Mouse (Mus musculus) stomach, embryonic 15.5 days (tissue): ENCODE measurements around the gene Gm49661. TPM values are rescaled to one million over a fixed set of nuclear protein-coding genes. Genes with fewer than 3 reads are reported as not detected.

Source experiments
- ATAC-seq: fragments of 200-750 bp; cut with Nextera tagmentation; 2 replicates; pipeline ENCODE4 v1.8.0; 2017; ENCODE audit warnings: low read depth, moderate number of reproducible peaks, moderate TSS enrichment; ENCODE audit not compliant: insufficient read depth, low FRiP score
- H3K27ac ChIP-seq: fragments of 300-500 bp; sonication (generic); 2 replicates; pipeline ENCODE4 v1.5.1; 2015; ENCODE audit warnings: mild to moderate bottlenecking, inconsistent platforms
- H3K27me3 ChIP-seq: fragments of 300-500 bp; sonication (generic); replicated peaks from 2 replicates; pipeline ENCODE4 v1.6.1; 2015; ENCODE audit warnings: inconsistent platforms
- H3K36me3 ChIP-seq: fragments of 300-500 bp; sonication (generic); 2 replicates; pipeline ENCODE4 v1.6.1; 2015; ENCODE audit warnings: inconsistent platforms
- H3K4me1 ChIP-seq: fragments of 300-500 bp; sonication (generic); 2 replicates; pipeline ENCODE4 v1.6.1; 2015; ENCODE audit warnings: inconsistent platforms
- H3K4me2 ChIP-seq: fragments of 300-500 bp; sonication (generic); 2 replicates; pipeline ENCODE4 v1.6.1; 2015; ENCODE audit warnings: mild to moderate bottlenecking, inconsistent platforms
- H3K4me3 ChIP-seq: fragments of 300-500 bp; sonication (generic); replicated peaks from 2 replicates; pipeline ENCODE4 v1.5.1; 2015; ENCODE audit warnings: inconsistent platforms
- H3K9ac ChIP-seq: fragments of 300-500 bp; sonication (generic); 2 replicates; pipeline ENCODE4 v1.6.1; 2015; ENCODE audit warnings: inconsistent platforms
- H3K9me3 ChIP-seq: fragments of 300-500 bp; sonication (generic); 2 replicates; pipeline ENCODE4 v1.6.1; 2016; ENCODE audit warnings: inconsistent platforms
- WGBS: fragments of 180-500 bp; shearing (Covaris S2); methylation state at CpG from one replicate; pipeline ENCODE4 v1.1.7; 2015; 5-methylcytosine and 5-hydroxymethylcytosine counted together
- polyA plus RNA-seq: library from polyadenylated mRNA; unstranded; fragments of >200 nt; fragmentation: Nextera tagmentation; extraction: Ambion mirVana; gene quantifications from 2 replicates; pipeline ENCODE4 v1.2.1, GENCODE M21; 2015

Gm49661 gene
- polyA plus RNA-seq, 1 experiment from 2014 or later = not detected

DNA sequence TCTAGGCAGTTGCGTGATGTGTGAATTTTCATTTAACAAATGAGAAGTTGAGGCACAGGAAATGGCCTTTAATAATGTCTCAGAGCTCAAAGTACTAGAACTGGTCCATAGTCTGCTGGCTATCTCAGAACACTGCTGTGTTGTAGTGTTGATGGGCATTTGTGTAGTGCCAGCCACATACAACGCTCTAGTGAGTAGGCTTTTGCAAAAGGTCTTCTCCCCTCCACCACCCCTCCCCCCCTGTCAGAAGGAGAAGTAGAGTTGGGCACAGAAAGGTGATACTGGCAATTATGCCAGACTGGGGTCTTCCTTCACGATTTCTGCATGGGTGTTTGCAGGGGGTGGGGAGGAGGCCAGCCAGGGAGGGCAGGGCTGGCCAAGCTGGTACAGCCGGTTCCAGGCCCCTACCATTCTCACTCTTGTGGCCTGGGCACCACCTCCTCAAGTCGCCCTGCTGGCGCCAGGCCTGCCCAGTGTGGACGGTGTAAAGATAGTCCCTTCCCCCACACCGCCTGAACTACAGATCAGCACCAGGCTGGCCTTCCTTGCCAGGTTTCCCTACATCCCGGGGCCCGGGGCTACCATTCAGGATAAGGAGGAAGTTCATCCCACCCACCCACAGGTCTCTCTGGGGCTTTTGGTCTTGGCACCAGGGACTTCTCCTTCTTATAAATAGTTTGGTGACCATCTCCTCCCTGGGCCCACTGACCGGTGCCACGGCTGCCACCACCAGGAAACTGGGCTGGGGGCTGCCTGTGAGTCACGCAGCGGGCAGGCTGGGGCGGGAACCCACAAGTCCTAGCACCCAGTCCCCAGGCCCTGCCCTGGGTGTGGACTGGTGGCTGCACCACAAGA is 12.6 kb upstream of the Gm49661 start:
- H3K9ac ChIP-seq = no peak overlapping the region
- no peaks in the 10 kb centered on the region for H3K36me3 ChIP-seq
- no peak overlapping the region for H3K4me3 ChIP-seq
- H3K4me1 ChIP-seq = peaks cover 75% of the 10 kb centered on the region
- no peaks in the 10 kb centered on the region for H3K9me3 ChIP-seq
- WGBS = 73% methylated on average over 15 of the region's 15 CpGs
- peak overlapping the region; percentile 23; the same call in 1 of the 2 replicates for H3K4me2 ChIP-seq
- peak overlapping the region; percentile 95 for H3K27ac ChIP-seq
- H3K27me3 ChIP-seq = no peaks in the 10 kb centered on the region
- no peak for ATAC-seq

DNA sequence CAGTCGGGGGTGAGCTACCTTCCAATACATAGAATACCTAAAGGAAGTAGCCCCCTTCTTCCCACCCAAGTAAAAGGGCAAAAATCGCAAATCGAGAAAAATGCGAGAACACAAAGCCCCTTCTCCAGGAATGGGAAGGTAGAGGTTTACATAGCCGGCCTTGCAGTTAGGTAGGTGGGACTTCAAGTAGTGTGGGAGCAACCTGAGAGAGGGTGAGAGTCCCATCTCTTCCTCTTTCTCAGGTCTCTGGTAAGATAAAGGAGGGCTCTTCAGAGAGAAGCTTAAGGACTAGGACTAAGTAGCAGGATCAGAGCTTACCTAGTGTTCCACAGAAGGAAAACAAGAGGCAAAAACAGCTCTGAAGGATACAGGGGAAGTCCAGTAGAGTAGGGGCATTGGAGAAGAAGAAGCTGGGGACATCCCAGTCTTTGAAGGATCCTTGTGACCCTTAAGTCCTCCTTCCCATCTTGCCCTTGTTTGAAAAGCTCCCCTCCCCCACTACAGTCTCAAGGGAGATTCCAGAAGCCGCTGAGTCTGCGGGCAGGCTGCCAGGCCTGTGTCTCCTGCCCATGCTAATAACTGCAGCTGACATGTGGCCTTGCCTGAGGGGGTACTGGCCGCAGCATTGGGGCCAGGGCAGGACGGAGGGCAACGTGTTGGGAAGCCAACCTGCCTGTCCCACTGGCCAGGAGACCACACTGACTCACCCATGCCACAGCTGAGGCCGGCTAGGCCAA is 11.6 kb upstream of the Gm49661 start:
- peaks cover 76% of the 10 kb centered on the region for H3K4me1 ChIP-seq
- H3K9ac ChIP-seq = no peak overlapping the region; the same call in 1 of the 2 replicates
- 31% methylated on average over 11 of the region's 11 CpGs for WGBS

DNA sequence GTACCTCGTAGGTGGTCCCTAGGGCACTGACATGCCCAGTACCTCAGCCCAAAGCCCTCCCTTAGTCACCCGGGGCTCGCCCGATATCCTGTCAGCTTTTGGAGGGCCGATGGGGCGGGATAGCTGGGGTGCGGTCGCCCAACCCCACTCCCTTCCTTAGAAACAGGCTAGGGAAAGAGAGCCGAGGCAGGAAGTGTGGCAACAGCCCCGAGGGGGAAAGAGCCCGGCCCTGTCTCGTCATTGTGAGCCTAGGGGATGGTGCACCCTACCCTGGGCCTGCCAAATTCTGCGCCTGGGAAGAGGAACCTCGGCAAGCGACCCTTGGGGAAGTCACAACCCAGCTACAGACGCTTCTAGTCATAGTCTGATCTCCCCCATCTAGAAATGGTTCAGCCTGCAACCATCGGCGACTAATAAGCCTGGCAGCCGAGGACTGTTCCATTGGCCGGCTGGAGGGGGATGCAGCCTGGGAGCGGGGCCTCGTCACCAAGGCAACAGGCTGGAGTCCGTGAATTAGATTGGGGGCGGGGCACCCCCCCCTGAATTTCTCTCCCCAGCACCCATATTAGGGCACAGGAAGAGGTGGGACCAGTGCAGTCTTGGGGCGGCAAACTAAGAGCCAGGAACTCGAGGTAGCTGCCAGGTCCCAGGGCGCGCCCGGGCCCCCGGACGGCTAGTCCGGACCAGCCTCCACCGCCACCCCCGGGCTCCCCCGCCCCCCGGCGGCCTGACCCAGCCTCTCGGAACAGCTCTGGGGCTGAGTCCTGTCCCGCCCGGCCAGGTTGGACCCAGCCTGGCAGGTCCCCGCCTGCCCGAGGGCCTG is 10.6 kb upstream of the Gm49661 start:
- H3K9ac ChIP-seq = peak overlapping the region; percentile 22; the same call in 1 of the 2 replicates
- peaks cover 69% of the 10 kb centered on the region for H3K4me1 ChIP-seq
- H3K4me3 ChIP-seq = peak overlapping the region; percentile 67
- no peaks in the 10 kb centered on the region for H3K27me3 ChIP-seq
- 5% methylated on average over 42 of the region's 42 CpGs for WGBS
- H3K36me3 ChIP-seq = no peaks in the 10 kb centered on the region
- peak; percentile 43 for ATAC-seq
- no peaks in the 10 kb centered on the region for H3K9me3 ChIP-seq
- H3K4me2 ChIP-seq = peak overlapping the region; percentile 99
- H3K27ac ChIP-seq = peak overlapping the region; percentile 95

More for the DNA sequence above, 11.6 kb upstream of the Gm49661 start:
- Histone ChIP-seq H3K27me3 (no peaks in the 10 kb centered on the region), H3K4me2 (peak overlapping the region; percentile 99), H3K9me3 (no peaks in the 10 kb centered on the region), H3K4me3 (0 out of 2 replicates have a peak overlapping the region, but pooled peaks have one; percentile 67), H3K27ac (peak overlapping the region; percentile 95), H3K36me3 (no peaks in the 10 kb centered on the region)
- ATAC-seq = no peak

DNA sequence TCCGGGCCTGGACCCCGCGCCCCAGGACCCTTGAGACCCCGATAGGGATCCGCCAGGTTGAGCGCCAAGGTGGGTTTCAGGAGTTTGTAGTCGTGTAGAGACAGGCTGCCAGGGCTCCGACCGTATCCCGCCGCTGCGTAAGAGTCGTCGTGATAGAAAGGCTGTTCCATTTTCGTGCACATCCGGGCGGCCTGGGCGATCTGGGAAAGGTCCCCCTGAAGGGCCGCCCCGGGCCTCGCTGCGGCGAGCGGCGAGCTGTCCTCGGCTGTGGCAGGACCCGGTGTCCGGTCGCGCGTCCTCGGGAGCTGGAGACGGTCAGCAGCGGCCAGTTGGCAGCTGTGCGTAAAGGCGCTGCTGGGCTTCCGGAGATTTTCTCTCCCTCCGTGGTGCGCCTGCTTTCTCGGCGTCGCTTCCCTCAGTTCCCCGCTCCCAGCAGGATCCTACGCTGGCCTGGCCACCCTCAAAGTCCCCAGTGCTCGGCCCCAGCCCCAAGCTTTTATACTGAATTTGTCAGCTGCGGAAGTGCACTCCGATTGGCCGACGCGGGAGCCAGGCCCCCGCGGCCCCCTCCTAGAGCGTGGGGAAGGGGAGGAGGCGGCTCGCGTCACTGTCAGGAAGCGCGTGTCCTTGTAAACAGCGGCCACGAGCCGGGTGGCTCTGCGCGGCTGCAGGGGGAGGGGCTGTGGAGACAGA is 9.2 kb upstream of the Gm49661 start, which contains the start of gene Junb:
TSS of gene Junb (minus strand) at position 471 of the 693 bp plus-strand sequence.
- Histone ChIP-seq H3K4me3 (peak within 1 kb of the TSS; percentile 67), H3K9me3 (no peaks in the 10 kb centered on the region), H3K9ac (peak within 1 kb of the TSS; percentile 82), H3K4me2 (peak within 1 kb of the TSS; percentile 99), H3K27ac (peak within 1 kb of the TSS; percentile 95), H3K36me3 (no peaks in the 10 kb centered on the region), H3K27me3 (no peaks in the 10 kb centered on the region), H3K4me1 (peaks cover 67% of the 10 kb centered on the region)
- WGBS = under 1% methylated on average over 63 of the region's 63 CpGs
- peak; percentile 50 for ATAC-seq

DNA sequence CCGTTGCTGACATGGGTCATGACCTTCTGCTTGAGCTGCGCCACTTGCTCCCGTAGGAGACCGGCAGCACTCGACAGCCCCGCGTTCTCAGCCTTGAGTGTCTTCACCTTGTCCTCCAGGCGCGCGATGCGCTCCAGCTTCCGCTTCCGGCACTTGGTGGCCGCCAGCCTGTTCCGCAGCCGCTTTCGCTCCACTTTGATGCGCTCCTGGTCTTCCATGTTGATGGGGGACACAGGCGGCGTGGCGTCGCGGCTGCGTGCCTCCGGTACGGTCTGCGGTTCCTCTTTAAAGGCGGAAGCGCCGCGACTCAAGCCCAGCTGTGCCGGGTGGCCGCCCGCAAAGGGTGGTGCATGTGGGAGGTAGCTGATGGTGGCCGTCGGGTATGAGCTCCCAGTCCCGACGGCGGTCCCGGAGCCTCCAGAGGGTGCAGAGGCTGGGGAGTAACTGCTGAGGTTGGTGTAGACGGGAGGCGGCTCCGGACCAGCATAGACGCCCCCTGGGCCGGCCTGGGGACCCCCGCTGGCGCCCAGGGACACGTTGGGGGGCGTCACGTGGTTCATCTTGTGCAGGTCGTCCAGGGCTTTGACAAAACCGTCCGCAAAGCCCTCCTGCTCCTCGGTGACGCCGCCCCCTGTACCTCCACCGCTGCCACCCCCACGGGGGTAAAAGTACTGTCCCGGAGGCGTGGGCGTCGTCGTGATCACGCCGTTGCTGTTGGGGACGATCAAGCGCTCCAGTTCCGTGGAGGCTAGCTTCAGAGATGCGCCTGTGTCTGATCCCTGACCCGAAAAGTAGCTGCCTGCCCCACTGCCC is 8.4 kb upstream of the Gm49661 start:
- Histone ChIP-seq H3K27me3 (no peaks in the 10 kb centered on the region), H3K4me1 (peaks cover 66% of the 10 kb centered on the region), H3K9me3 (no peaks in the 10 kb centered on the region), H3K4me3 (peak overlapping the region; percentile 67), H3K4me2 (peak overlapping the region; percentile 99), H3K36me3 (no peaks in the 10 kb centered on the region), H3K9ac (peak overlapping the region; percentile 82), H3K27ac (peak overlapping the region; percentile 95)
- under 1% methylated on average over 70 of the region's 70 CpGs for WGBS
- no peak for ATAC-seq

DNA sequence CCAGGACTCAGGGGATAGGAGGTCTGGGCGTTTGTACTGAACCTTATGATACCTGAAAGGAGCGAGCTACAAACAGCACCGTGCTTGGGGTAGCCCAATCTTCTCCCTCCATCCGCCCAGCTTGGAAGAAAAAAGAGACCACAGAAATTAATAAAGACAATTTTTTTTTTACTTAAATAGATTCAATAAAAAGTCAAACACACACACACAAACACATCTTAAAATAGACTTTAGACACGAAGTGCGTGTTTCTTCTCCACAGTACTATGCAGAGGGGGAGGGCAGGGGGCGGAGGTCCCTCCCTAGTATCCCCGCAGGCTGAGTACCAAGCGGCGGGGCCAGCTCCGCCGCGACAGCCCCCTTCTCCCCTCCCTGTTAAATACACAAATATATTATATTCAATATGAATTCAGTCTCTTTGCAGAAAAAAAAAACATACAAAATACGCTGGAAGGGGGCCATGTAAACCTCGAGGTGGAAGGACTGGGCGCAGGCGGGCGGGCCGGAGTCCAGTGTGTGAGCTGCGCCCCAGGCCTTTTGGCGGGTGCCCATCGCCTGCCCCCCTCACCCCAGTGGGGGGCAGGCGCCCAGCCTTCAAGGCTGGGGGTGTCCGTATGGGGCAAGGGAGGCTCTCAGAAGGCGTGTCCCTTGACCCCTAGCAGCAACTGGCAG is 7.7 kb upstream of the Gm49661 start:
- H3K4me3 ChIP-seq = peak overlapping the region; percentile 67
- H3K9me3 ChIP-seq = no peaks in the 10 kb centered on the region
- H3K9ac ChIP-seq = peak overlapping the region; percentile 82
- peak overlapping the region; percentile 95 for H3K27ac ChIP-seq
- ATAC-seq = no peak
- no peaks in the 10 kb centered on the region for H3K27me3 ChIP-seq
- peaks cover 2% of the 10 kb centered on the region; the same call in 1 of the 2 replicates for H3K36me3 ChIP-seq
- WGBS = 2% methylated on average over 25 of the region's 25 CpGs
- H3K4me2 ChIP-seq = peak overlapping the region; percentile 99
- H3K4me1 ChIP-seq = peaks cover 59% of the 10 kb centered on the region

DNA sequence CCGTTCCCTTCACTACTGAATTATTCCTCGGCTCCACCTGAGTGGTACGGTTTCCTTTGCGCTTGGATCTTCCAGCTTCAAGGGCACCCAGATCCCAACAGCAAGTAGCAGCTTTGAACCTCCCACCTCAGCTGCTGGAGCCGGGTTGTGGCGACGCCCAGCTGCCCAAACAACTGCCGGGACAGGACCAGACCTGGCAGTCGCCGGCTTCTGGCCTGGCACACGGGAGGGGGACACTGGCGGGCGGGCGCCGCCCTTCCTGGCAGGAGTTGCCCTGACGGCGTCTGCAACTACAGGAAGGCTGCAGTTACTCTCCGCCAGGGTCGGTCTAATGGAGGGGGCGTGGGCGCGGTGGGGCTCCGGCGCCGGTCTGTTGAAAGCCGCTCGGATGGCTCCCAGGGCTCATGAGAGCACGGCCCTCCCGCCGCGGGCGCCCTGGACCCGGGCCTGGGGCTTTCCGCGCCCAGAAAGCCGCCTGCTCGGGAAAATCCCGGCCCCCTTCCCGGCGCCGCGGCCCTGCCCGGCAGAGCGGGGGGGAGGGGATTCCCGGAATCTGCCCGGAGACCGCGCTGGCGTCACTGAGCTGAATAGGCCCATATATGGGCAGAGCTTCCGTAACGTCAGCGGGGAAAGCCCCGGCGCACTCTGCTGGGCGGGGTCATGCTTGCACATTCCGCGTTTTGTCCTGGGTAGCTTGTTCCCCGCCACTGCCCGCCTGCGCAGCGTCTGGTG is 7.0 kb upstream of the Gm49661 start:
- peak; percentile 75 for ATAC-seq
- peaks cover 8% of the 10 kb centered on the region for H3K36me3 ChIP-seq
- H3K4me2 ChIP-seq = peak overlapping the region; percentile 99
- H3K27me3 ChIP-seq = no peaks in the 10 kb centered on the region
- peak overlapping the region; percentile 82; the same call in 1 of the 2 replicates for H3K9ac ChIP-seq
- peak overlapping the region; percentile 67 for H3K4me3 ChIP-seq
- H3K9me3 ChIP-seq = no peaks in the 10 kb centered on the region
- under 1% methylated on average over 59 of the region's 61 CpGs for WGBS
- H3K4me1 ChIP-seq = peaks cover 51% of the 10 kb centered on the region
- H3K27ac ChIP-seq = peak overlapping the region; percentile 95

DNA sequence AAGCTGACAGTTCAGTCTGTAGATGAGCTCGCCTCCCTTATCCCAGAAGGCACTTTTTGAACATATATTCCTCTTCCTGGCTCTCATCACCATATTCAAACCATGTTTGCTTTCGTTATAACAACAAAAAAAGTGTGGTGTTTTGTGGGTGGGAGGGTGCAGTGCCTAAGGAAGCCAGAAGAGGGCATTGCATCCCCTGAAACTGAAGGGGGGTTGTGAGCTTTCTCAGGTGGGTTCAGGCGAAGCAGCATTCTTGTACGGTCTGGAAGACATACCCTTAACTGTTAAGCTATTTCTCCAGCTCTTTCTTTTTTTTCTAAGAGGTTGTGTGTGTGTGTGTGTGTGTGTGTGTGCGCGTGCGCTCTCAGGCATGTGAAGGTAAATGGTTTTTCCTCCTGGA is 6.2 kb upstream of the Gm49661 start:
- Histone ChIP-seq H3K4me3 (peak overlapping the region; percentile 67; the same call in 1 of the 2 replicates), H3K4me2 (peak overlapping the region; percentile 99), H3K27me3 (no peaks in the 10 kb centered on the region), H3K4me1 (peaks cover 51% of the 10 kb centered on the region), H3K36me3 (peaks cover 11% of the 10 kb centered on the region), H3K9me3 (no peaks in the 10 kb centered on the region), H3K27ac (peak overlapping the region; percentile 95), H3K9ac (no peak overlapping the region)
- 39% methylated on average over 7 of the region's 7 CpGs for WGBS
- no peak for ATAC-seq

DNA sequence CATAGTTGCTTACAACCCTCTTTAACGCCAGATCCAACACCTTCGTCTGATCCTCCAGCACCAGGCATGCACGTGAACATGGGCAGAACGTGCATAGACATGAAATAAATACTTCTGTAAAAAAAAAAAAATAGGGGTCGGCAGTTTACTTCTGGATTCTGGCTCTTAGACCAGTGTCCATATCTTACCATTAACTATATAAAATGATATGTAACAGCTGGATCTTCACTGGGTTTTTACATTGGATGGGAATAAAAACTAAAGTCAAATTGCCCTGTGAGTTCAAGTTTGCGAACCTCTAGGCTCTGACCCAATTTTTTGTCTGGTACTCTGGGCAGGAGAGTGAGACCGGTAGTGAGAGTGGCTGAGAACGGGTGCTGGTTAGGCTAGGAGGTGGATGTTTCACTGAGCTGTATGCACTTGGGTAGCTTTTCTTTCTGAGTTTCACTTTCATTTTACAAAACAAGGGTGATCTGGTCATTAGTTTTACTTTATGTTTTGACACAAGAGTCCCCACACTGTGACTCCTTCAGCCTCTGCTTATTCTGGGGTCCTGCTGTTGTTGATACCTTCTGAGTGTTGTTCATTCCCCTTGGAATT is 5.4 kb upstream of the Gm49661 start:
- Histone ChIP-seq H3K27me3 (no peaks in the 10 kb centered on the region), H3K9me3 (no peaks in the 10 kb centered on the region), H3K4me2 (no peak overlapping the region), H3K4me3 (no peak overlapping the region), H3K4me1 (peaks cover 45% of the 10 kb centered on the region), H3K27ac (peak overlapping the region; percentile 27), H3K9ac (no peak overlapping the region), H3K36me3 (peaks cover 11% of the 10 kb centered on the region)
- 74% methylated on average over 8 of the region's 8 CpGs for WGBS
- no peak for ATAC-seq
